Mouse (Mus musculus): ENCODE measurements around the gene Plekha5.

DNA sequence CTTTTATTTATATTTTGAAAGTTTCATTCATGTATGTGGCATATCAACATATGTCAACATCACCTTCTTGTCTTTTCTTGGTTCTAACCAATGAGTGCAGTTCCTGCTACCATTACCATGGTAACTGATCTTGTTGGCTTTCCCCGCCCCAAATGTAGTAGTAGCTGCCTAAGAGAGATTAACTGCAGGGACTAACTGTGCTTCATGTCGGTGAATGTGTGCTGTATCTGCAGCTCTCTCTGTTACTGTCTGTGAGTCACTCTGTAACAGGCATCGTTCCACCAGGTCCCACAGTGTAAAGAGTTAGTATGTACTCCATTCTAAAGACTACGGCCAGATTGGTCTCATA, 153.9 kb downstream of the Plekha5 start:
- no peak for TF ChIP-seq CTCF (IDR thresholded peaks at IDR 0.05; ENCODE audit: low read depth, low read length)
- TF ChIP-seq POLR2A (IDR thresholded peaks at IDR 0.05; ENCODE audit: borderline replicate concordance, low read depth, low read length), result no peak

All from bone marrow macrophage, adult 2 months (primary cell).